Mouse (Mus musculus): ENCODE results near the gene Gm3402. TPM values are rescaled to one million over a fixed set of nuclear protein-coding genes. Genes with fewer than 3 reads are reported as not detected.

Gene Gm3402
- polyA plus RNA-seq, 1 experiment, result not detected

DNA sequence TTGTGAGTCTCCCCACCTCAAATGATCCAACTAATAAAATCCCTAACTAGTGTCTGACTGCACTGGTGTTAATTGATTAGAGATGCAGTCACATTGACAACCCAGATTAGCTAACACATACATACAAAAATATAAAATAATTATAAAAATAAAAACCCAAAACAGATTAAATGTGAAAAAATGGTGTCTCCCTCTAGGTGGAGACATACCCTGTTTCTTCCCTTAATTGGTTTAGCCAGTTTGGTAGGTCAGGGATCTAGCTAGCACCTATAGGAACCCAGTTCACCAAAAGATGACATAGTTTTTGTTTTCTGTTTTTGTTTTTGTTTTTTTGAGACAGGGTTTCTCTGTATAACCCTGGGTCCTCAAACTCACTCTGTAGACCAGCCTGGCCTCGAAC is 50.3 kb downstream of the Gm3402 start:
- Histone ChIP-seq H3ac (ENCODE audit: control insufficient read depth, insufficient read length) (no peak overlapping the region), H3K4me2 (ENCODE audit: low read depth) (no peak overlapping the region), H3K79me2 (ENCODE audit: control insufficient read depth, insufficient read depth) (no peaks in the 10 kb centered on the region), H3K27me3 (ENCODE audit: control insufficient read depth, insufficient read depth, insufficient read length) (no peaks in the 10 kb centered on the region), H3K36me3 (ENCODE audit: control insufficient read depth, insufficient read depth) (no peaks in the 10 kb centered on the region), H3K4me3 (no peak overlapping the region)
- TF ChIP-seq REST (IDR thresholded peaks at IDR 0.05; ENCODE audit: insufficient read depth, insufficient read length) (no peak), E2F4 (IDR thresholded peaks at IDR 0.05; ENCODE audit: insufficient read depth) (no peak), TCF12 (IDR thresholded peaks at IDR 0.05; ENCODE audit: insufficient read depth, poor library complexity, severe bottlenecking) (no peak), SRF (IDR thresholded peaks at IDR 0.05; ENCODE audit: control insufficient read depth, insufficient read length, low read depth) (no peak), POLR2AphosphoS2 (IDR thresholded peaks at IDR 0.05; ENCODE audit: insufficient read length, low read depth) (no peak)

Other genes starting within 250 kb of the Gm3402 start
- gene Wasf3, start 129.1 kb upstream of the Gm3402 start, polyA plus RNA-seq (2012; fragmentation: generic; extraction: Trizol), result not detected
- not detected for gene Gm6408, start 32.2 kb upstream of the Gm3402 start, polyA plus RNA-seq (2012; fragmentation: generic; extraction: Trizol)
- gene Gm6370, start 22.8 kb upstream of the Gm3402 start, polyA plus RNA-seq (2012; fragmentation: generic; extraction: Trizol), result not detected
- not detected for gene 4930449I24Rik, start 11.7 kb upstream of the Gm3402 start, polyA plus RNA-seq (2012; fragmentation: generic; extraction: Trizol)
- not detected for gene Gm3404, start 11.7 kb downstream of the Gm3402 start, polyA plus RNA-seq (2012; fragmentation: generic; extraction: Trizol)
- not detected for gene Gm3409, start 23.5 kb downstream of the Gm3402 start, polyA plus RNA-seq (2012; fragmentation: generic; extraction: Trizol)
- gene Gm3415, start 42.0 kb downstream of the Gm3402 start, polyA plus RNA-seq (2012; fragmentation: generic; extraction: Trizol), result not detected
- gene Gpr12, start 71.1 kb downstream of the Gm3402 start, polyA plus RNA-seq (2012; fragmentation: generic; extraction: Trizol), result not detected

Measured in myocyte (in vitro differentiated cells).